In genomic region chr8:120347734-120348341, GRCm38 (mm10) we compare ENCODE assay signal across 11 mouse cellular contexts.
A peak's percentile ranks its signal among the peaks of the same experiment; 100 is the strongest.
DNase-seq lines count a peak whose midpoint lies in the region; ATAC-seq and TF ChIP-seq lines count a peak whose summit lies in the region.
"Had no signal": no experiment of that assay in that cellular context is flagged by ENCODE, and none has a peak within 500 bp of the region (broad histone marks: within the 10 kb centered on the region; RNA-seq: fewer than 3 reads in every experiment).

No protein-coding gene starts in this region.

- 77% methylated on average over 21 of the region's 21 CpGs for WGBS in kidney, adult 2 months
- WGBS in kidney, embryonic 14.5 days, result 58% methylated on average over 21 of the region's 21 CpGs
- 66% methylated on average over 21 of the region's 21 CpGs for WGBS in embryonic facial prominence, embryonic 10.5 days
- whole genome bisulfite sequencing in hindbrain, embryonic 12.5 days, result 43% methylated on average over 21 of the region's 21 CpGs
- 22% methylated on average over 21 of the region's 21 CpGs for WGBS in midbrain, embryonic 16.5 days

- H3K4me2 ChIP-seq in kidney, embryonic 14.5 days (replicated peaks; ENCODE audit: low read depth, low read length), result no peak overlapping the region
- no peak overlapping the region; the same call in 1 of the 2 replicates for H3K4me2 ChIP-seq in hindbrain, embryonic 12.5 days (replicated peaks)
- peak overlapping the region; percentile 19; the same call in 1 of the 2 replicates for H3K4me2 ChIP-seq in midbrain, embryonic 16.5 days (ENCODE audit: low read length)

- no peak for TF ChIP-seq CTCF in kidney, adult 2 months (conservative IDR thresholded peaks at IDR 0.05; ENCODE audit: insufficient read depth, insufficient read length, low read depth, low read length)

- no peaks in the 10 kb centered on the region for H3K9me3 ChIP-seq in kidney, embryonic 14.5 days (ENCODE audit: control insufficient read depth, low read length)
- no peaks in the 10 kb centered on the region for H3K9me3 ChIP-seq in embryonic facial prominence, embryonic 10.5 days
- no peaks in the 10 kb centered on the region for H3K9me3 ChIP-seq in hindbrain, embryonic 12.5 days (replicated peaks)
- H3K9me3 ChIP-seq in midbrain, embryonic 16.5 days (replicated peaks; ENCODE audit: control insufficient read depth, low read length, poor library complexity, severe bottlenecking), result no peaks in the 10 kb centered on the region

- H3K27ac ChIP-seq in kidney, adult 2 months (ENCODE audit: insufficient read depth, low read depth, low read length), result no peak overlapping the region
- no peak overlapping the region for H3K27ac ChIP-seq in kidney, embryonic 14.5 days (ENCODE audit: low read depth, low read length)
- H3K27ac ChIP-seq in embryonic facial prominence, embryonic 10.5 days (replicated peaks), result peak overlapping the region; percentile 52
- peak overlapping the region; percentile 94 for H3K27ac ChIP-seq in hindbrain, embryonic 12.5 days
- H3K27ac ChIP-seq in midbrain, embryonic 16.5 days (ENCODE audit: low read length), result peak overlapping the region; percentile 74

- peak; percentile 36 for DNase-seq in kidney, adult 2 months
- DNase-seq in embryonic facial prominence, embryonic 10.5 days (ENCODE audit: low spot score), result no peak
- no peak for DNase-seq in heart, adult 11 months
- DNase-seq in heart, adult 8-10 months (ENCODE audit: low spot score), result no peak
- DNase-seq in spleen, adult 12 weeks (ENCODE audit: low spot score), result no peak
- DNase-seq: heart, adult 18-20 months; lung, postnatal 4 days had no signal

- no peaks in the 10 kb centered on the region for H3K27me3 ChIP-seq in kidney, adult 2 months (replicated peaks; ENCODE audit: control insufficient read depth, insufficient read depth, low read length)
- no peaks in the 10 kb centered on the region for H3K27me3 ChIP-seq in kidney, embryonic 14.5 days (ENCODE audit: control insufficient read depth, insufficient read depth, low read length)
- peaks cover 41% of the 10 kb centered on the region for H3K27me3 ChIP-seq in embryonic facial prominence, embryonic 10.5 days (replicated peaks; ENCODE audit: low read depth, poor library complexity, severe bottlenecking)
- no peaks in the 10 kb centered on the region; the same call in 1 of the 2 replicates for H3K27me3 ChIP-seq in hindbrain, embryonic 12.5 days
- H3K27me3 ChIP-seq in midbrain, embryonic 16.5 days (ENCODE audit: control insufficient read depth, insufficient read depth, low read depth, low read length), result no peaks in the 10 kb centered on the region

- H3K4me1 ChIP-seq in kidney, adult 2 months (ENCODE audit: control insufficient read depth, insufficient read depth, low read length), result no peaks in the 10 kb centered on the region
- peaks cover 83% of the 10 kb centered on the region for H3K4me1 ChIP-seq in kidney, embryonic 14.5 days (ENCODE audit: control insufficient read depth, insufficient read depth, low read length)
- H3K4me1 ChIP-seq in embryonic facial prominence, embryonic 10.5 days, result peaks cover 93% of the 10 kb centered on the region
- peaks cover 88% of the 10 kb centered on the region for H3K4me1 ChIP-seq in hindbrain, embryonic 12.5 days
- H3K4me1 ChIP-seq in midbrain, embryonic 16.5 days (ENCODE audit: control insufficient read depth, insufficient read depth, low read length), result peaks cover 40% of the 10 kb centered on the region

- no peak overlapping the region for H3K9ac ChIP-seq in kidney, embryonic 14.5 days (ENCODE audit: low read depth, low read length)
- peak overlapping the region; percentile 50; the same call in 1 of the 2 replicates for H3K9ac ChIP-seq in hindbrain, embryonic 12.5 days
- peak overlapping the region; percentile 44 for H3K9ac ChIP-seq in midbrain, embryonic 16.5 days (ENCODE audit: low read depth, low read length)

- no peak for TF ChIP-seq POLR2A in kidney, adult 2 months (IDR thresholded peaks at IDR 0.05; ENCODE audit: low read depth, low read length)

- ATAC-seq in kidney, embryonic 14.5 days (ENCODE audit: low FRiP score, low TSS enrichment), result no peak
- ATAC-seq in hindbrain, embryonic 12.5 days (ENCODE audit: low FRiP score), result peak; percentile 49
- ATAC-seq in midbrain, embryonic 16.5 days, result peak; percentile 49; the same call in 1 of the 2 replicates
- ATAC-seq: intestine, postnatal 0 days had no signal

- no peaks in the 10 kb centered on the region for H3K36me3 ChIP-seq in kidney, adult 2 months (ENCODE audit: control insufficient read depth, insufficient read depth, low read length)
- H3K36me3 ChIP-seq in kidney, embryonic 14.5 days (ENCODE audit: control insufficient read depth, insufficient read depth, low read length), result no peaks in the 10 kb centered on the region
- no peaks in the 10 kb centered on the region for H3K36me3 ChIP-seq in embryonic facial prominence, embryonic 10.5 days (replicated peaks)
- no peaks in the 10 kb centered on the region for H3K36me3 ChIP-seq in hindbrain, embryonic 12.5 days
- no peaks in the 10 kb centered on the region for H3K36me3 ChIP-seq in midbrain, embryonic 16.5 days (ENCODE audit: control insufficient read depth, insufficient read depth, low read length)

- no peak overlapping the region for H3K4me3 ChIP-seq in kidney, adult 2 months (ENCODE audit: insufficient read depth, low read depth, low read length)
- H3K4me3 ChIP-seq in kidney, embryonic 14.5 days (ENCODE audit: low read length), result no peak overlapping the region
- no peak overlapping the region for H3K4me3 ChIP-seq in embryonic facial prominence, embryonic 10.5 days
- no peak overlapping the region for H3K4me3 ChIP-seq in hindbrain, embryonic 12.5 days
- H3K4me3 ChIP-seq in midbrain, embryonic 16.5 days (ENCODE audit: low read depth, low read length), result no peak overlapping the region

Comparison
In these comparisons a context has a peak if more than half of its experiments do, and no peak if none do; other contexts are left out.
1. H3K27ac ChIP-seq: peak in embryonic facial prominence, embryonic 10.5 days (single experiment), hindbrain, embryonic 12.5 days (single experiment) and midbrain, embryonic 16.5 days (single experiment); none in kidney, adult 2 months (single experiment) and kidney, embryonic 14.5 days (single experiment).